Mouse (Mus musculus) heart, adult 2 months (tissue): Measurements from ENCODE around the gene Slco1a5.

Source experiments
- CTCF ChIP-seq: fragments of 200-600 bp; IDR thresholded peaks from 2 replicates; pipeline ENCODE4 v1.8.1; 2022; ENCODE audit warnings: antibody characterized with exemption, mild to moderate bottlenecking, moderate library complexity
- EP300 ChIP-seq: fragments of 200-500 bp; IDR thresholded peaks from 2 replicates; pipeline ENCODE4 v1.6.1; 2011; ENCODE audit warnings: low read depth, low read length, control low read depth; ENCODE audit not compliant: insufficient read depth
- POLR2A ChIP-seq: fragments of 200-500 bp; IDR thresholded peaks from 2 replicates; pipeline ENCODE4 v1.6.1; 2011; ENCODE audit warnings: mild to moderate bottlenecking, low read depth, low read length, control low read depth; ENCODE audit not compliant: insufficient read depth

GRCm38 (mm10) chr6:142365742-142366472, 43.1 kb upstream of the Slco1a5 start:
- TF ChIP-seq POLR2A (no peak), EP300 (no peak), CTCF (no peak)
